Mouse (Mus musculus) heart, embryonic 15.5 days (tissue): ENCODE measurements around the gene Cdh23. TPM values are rescaled to one million over a fixed set of nuclear protein-coding genes. Genes with fewer than 3 reads are reported as not detected.

Source experiments
- ATAC-seq: fragments of 200-750 bp; cut with Nextera tagmentation; replicated peaks from 2 replicates; pipeline ENCODE4 v1.8.0; 2017; ENCODE audit warnings: low read depth, moderate TSS enrichment; ENCODE audit not compliant: insufficient number of reproducible peaks, insufficient read depth, low FRiP score
- H3K27ac ChIP-seq: fragments of 300-500 bp; sonication (generic); 2 replicates; pipeline ENCODE4 v1.5.1; 2015; ENCODE audit warnings: mild to moderate bottlenecking, inconsistent platforms
- H3K27me3 ChIP-seq: fragments of 300-500 bp; sonication (generic); 2 replicates; pipeline ENCODE4 v1.6.1; 2015; ENCODE audit warnings: inconsistent platforms
- H3K36me3 ChIP-seq: fragments of 300-500 bp; sonication (generic); 2 replicates; pipeline ENCODE4 v1.6.1; 2015; ENCODE audit warnings: mild to moderate bottlenecking, inconsistent platforms
- H3K4me1 ChIP-seq: fragments of 300-500 bp; sonication (generic); replicated peaks from 2 replicates; pipeline ENCODE4 v1.6.1; 2015; ENCODE audit warnings: inconsistent platforms
- H3K4me2 ChIP-seq: fragments of 300-500 bp; sonication (generic); 2 replicates; pipeline ENCODE4 v1.6.1; 2015; ENCODE audit warnings: inconsistent platforms, mild to moderate bottlenecking, moderate library complexity
- H3K4me3 ChIP-seq: fragments of 300-500 bp; sonication (generic); 2 replicates; pipeline ENCODE4 v1.5.1; 2015; ENCODE audit warnings: mild to moderate bottlenecking, inconsistent platforms
- H3K9ac ChIP-seq: fragments of 300-500 bp; sonication (generic); 2 replicates; pipeline ENCODE4 v1.6.1; 2015; ENCODE audit warnings: mild to moderate bottlenecking, inconsistent platforms
- H3K9me3 ChIP-seq: fragments of 300-500 bp; sonication (generic); replicated peaks from 2 replicates; pipeline ENCODE4 v1.6.1; 2016; ENCODE audit warnings: inconsistent platforms
- WGBS: fragments of 180-500 bp; shearing (Covaris S2); methylation state at CpG from one replicate; pipeline ENCODE4 v1.1.7; 2015; ENCODE audit warnings: mixed read lengths; 5-methylcytosine and 5-hydroxymethylcytosine counted together
- polyA plus RNA-seq: library from polyadenylated mRNA; unstranded; fragments of >200 nt; fragmentation: Nextera tagmentation; extraction: Ambion mirVana; gene quantifications from 2 replicates; pipeline ENCODE4 v1.2.1, GENCODE M21; 2015

The Cdh23 gene
- polyA plus RNA-seq, 1 experiment from 2014 or later, result 0.50 TPM

- Histone ChIP-seq H3K9me3 (no peaks in the 10 kb centered on the region), H3K4me2 (no peak overlapping the region), H3K27ac (no peak overlapping the region), H3K4me3 (no peak overlapping the region), H3K4me1 (no peaks in the 10 kb centered on the region), H3K36me3 (no peaks in the 10 kb centered on the region), H3K9ac (no peak overlapping the region), H3K27me3 (0 out of 2 replicates have a peak, but pooled peaks cover 4% of the 10 kb centered on the region)
- WGBS, result 74% methylated on average over 4 of the region's 4 CpGs
- no peak for ATAC-seq
Observed at GRCm38 (mm10) chr10:60706268-60706667, 10.0 kb upstream of the Cdh23 start.

DNA sequence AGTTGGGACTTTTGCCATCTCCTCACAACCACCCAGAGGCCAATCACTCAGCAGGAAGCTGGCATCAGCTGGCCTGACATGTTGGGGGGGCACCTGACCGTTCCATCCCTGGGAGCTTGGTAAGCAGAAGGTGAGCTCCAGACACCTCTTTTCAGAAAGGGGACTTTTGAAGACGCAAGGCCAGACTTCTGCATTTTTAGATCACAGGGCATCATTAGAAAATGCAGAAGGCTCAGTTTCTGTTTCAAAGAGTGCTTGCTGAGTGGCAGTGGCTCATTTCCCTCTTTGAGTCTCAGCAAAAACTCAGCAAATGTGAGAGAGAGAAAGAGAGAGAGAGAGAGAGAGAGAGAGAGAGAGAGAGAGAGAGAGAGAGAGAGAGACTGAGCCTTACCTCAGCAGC is 8.8 kb upstream of the Cdh23 start:
- H3K9me3 ChIP-seq, result no peaks in the 10 kb centered on the region

DNA sequence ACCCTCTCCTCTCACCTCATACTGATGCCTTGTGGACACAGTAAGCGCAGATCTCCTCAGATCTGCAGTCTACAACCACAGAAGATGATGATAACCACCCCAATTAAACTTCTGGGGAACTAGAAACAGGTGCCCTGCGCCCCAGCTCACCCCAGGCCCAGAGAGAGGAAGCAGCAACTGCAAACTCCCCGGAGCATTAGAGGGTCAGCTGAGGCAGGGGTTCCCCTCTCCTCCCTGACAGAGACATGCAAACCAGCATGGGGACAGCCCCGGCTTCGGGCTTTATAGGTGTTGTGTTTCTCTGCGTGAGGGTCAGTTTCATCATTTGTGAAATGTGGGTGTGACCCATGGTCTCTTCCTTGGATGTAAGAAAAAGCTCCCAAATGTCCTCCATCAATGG is 1.5 kb upstream of the Cdh23 start:
- no peaks in the 10 kb centered on the region for H3K9me3 ChIP-seq
- H3K4me3 ChIP-seq, result no peak overlapping the region
- no peaks in the 10 kb centered on the region for H3K4me1 ChIP-seq
- H3K27ac ChIP-seq, result no peak overlapping the region
- H3K4me2 ChIP-seq, result no peak overlapping the region
- 82% methylated on average over 6 of the region's 6 CpGs for WGBS
- H3K9ac ChIP-seq, result no peak overlapping the region
- peaks cover 24% of the 10 kb centered on the region for H3K27me3 ChIP-seq
- ATAC-seq, result no peak
- H3K36me3 ChIP-seq, result no peaks in the 10 kb centered on the region

More for the DNA sequence above, 8.8 kb upstream of the Cdh23 start:
- Histone ChIP-seq H3K4me2 (no peak overlapping the region), H3K4me3 (no peak overlapping the region), H3K36me3 (no peaks in the 10 kb centered on the region), H3K9ac (no peak overlapping the region), H3K27ac (no peak overlapping the region), H3K27me3 (0 out of 2 replicates have a peak, but pooled peaks cover 8% of the 10 kb centered on the region), H3K4me1 (no peaks in the 10 kb centered on the region)
- ATAC-seq, result no peak
- 62% methylated on average over 2 of the region's 2 CpGs for WGBS

DNA sequence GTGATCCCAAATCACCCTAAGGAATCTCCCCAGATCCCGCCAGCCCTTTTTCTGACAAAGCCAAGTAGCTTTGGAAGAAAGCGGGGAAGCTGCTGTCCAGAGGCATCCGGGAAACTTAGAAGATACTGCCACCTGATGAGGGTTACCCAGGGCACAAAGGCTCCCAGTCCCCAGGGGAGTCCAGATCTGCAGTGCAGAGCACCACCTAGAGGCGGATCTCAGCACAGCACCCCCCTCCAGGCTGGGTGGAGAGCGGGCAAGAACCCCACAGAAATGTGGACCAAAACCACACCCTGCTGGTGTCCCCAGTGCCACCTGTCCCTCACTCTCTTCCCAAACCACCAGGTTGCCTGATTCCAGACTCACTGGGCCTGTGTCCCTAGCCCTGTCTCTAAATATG is 685 bp upstream of the Cdh23 start:
- Histone ChIP-seq H3K9me3 (no peaks in the 10 kb centered on the region), H3K4me1 (no peaks in the 10 kb centered on the region), H3K4me3 (no peak overlapping the region), H3K27me3 (peaks cover 24% of the 10 kb centered on the region), H3K27ac (no peak overlapping the region), H3K36me3 (no peaks in the 10 kb centered on the region), H3K9ac (no peak overlapping the region), H3K4me2 (no peak overlapping the region)
- 0 out of 2 replicates have a peak, but pooled peaks have one; percentile 27 for ATAC-seq
- WGBS, result 14% methylated on average over 5 of the region's 5 CpGs

- Histone ChIP-seq H3K9me3 (no peaks in the 10 kb centered on the region), H3K4me3 (no peak overlapping the region), H3K27ac (no peak overlapping the region), H3K27me3 (peaks cover 35% of the 10 kb centered on the region), H3K4me1 (peaks cover 6% of the 10 kb centered on the region), H3K36me3 (no peaks in the 10 kb centered on the region), H3K4me2 (no peak overlapping the region), H3K9ac (no peak overlapping the region)
- ATAC-seq, result no peak
- 68% methylated on average over 20 of the region's 20 CpGs for WGBS
Observed at GRCm38 (mm10) chr10:60691671-60692390, 4.5 kb downstream of the Cdh23 start.

GRCm38 (mm10) chr10:60690960-60691359 is 5.3 kb downstream of the Cdh23 start:
- no peak overlapping the region for H3K4me2 ChIP-seq
- no peak for ATAC-seq
- peaks cover 44% of the 10 kb centered on the region for H3K27me3 ChIP-seq

DNA sequence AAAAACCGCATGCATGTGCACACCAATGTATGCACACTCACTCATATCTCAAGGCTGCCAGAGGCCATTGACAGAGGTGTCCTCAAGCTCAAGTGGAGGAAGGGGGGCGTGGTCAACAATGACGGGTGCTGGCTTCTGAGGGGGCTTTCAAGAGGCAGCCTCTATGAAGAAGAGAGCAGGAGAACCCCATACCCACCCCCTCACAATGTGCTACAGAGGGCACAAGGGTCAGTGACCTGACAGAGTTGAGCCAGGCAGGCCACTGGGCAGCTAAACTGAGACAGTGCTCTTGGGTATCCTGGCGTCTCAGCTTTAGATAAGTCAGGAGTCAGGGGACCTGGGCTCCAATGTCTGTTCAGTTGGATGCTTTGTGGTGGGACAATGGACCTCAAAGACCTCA is 6.9 kb downstream of the Cdh23 start:
- no peak overlapping the region for H3K4me2 ChIP-seq
- H3K36me3 ChIP-seq, result no peaks in the 10 kb centered on the region
- ATAC-seq, result no peak
- no peak overlapping the region for H3K27ac ChIP-seq
- H3K4me1 ChIP-seq, result peaks cover 17% of the 10 kb centered on the region
- H3K27me3 ChIP-seq, result peaks cover 59% of the 10 kb centered on the region
- H3K4me3 ChIP-seq, result no peak overlapping the region
- H3K9me3 ChIP-seq, result no peaks in the 10 kb centered on the region
- no peak overlapping the region for H3K9ac ChIP-seq
- 47% methylated on average over 4 of the region's 4 CpGs for WGBS

More at GRCm38 (mm10) chr10:60690960-60691359, 5.3 kb downstream of the Cdh23 start:
- Histone ChIP-seq H3K27ac (no peak overlapping the region), H3K9me3 (no peaks in the 10 kb centered on the region), H3K36me3 (no peaks in the 10 kb centered on the region), H3K4me1 (peaks cover 15% of the 10 kb centered on the region), H3K4me3 (no peak overlapping the region), H3K9ac (no peak overlapping the region)
- WGBS, result 32% methylated on average over 6 of the region's 6 CpGs

DNA sequence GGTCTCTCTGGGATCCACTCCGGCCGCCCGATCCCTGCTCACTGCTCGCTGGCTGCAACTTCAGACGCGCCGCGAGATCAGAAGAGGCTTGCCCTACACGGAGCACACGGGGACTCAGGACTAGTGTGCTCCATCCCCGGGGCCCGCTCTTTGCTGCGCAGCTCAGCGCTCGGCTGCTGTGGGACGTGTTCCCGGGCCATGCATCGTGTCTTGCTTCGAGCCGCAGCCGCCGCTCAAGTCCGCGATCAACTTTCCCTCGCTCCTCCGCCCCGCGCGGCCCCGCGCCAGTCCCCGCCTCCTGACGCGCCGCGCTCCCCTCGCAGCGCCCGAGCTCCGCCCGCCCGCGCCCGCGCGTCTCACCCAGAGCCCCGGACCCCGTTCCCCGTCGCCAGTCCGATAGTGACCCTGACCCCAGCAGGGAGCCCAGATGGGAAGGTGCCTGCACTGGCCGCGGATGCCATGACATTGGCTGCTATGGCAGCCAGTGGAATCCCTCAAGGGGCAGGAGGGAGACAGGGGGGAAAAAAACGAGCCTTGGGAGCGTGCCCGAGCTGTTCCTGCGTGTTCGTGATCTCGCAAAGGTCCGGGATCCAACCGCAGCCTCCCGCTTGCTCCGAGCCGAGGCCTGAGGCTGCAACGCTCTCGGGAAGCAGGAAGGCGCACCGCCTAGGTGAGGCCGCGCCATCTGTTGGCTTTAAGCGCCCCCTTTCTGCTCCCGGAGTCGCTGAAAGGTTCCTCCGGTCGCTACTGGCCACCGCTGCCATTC is 9.1 kb downstream of the Cdh23 start:
- Histone ChIP-seq H3K27me3 (peaks cover 74% of the 10 kb centered on the region), H3K9ac (peak overlapping the region; percentile 46), H3K27ac (no peak overlapping the region), H3K36me3 (no peaks in the 10 kb centered on the region), H3K4me3 (peak overlapping the region; percentile 60), H3K4me2 (peak overlapping the region; percentile 98), H3K9me3 (no peaks in the 10 kb centered on the region), H3K4me1 (peaks cover 17% of the 10 kb centered on the region)
- under 1% methylated on average over 76 of the region's 76 CpGs for WGBS
- ATAC-seq, result peak; percentile 32

GRCm38 (mm10) chr10:60686641-60686975 is 9.7 kb downstream of the Cdh23 start:
- H3K4me1 ChIP-seq, result peaks cover 17% of the 10 kb centered on the region
- no peak for ATAC-seq
- under 1% methylated on average over 37 of the region's 37 CpGs for WGBS
- no peak overlapping the region for H3K27ac ChIP-seq
- H3K9me3 ChIP-seq, result no peaks in the 10 kb centered on the region
- H3K36me3 ChIP-seq, result no peaks in the 10 kb centered on the region
- no peak overlapping the region for H3K9ac ChIP-seq
- peak overlapping the region; percentile 98 for H3K4me2 ChIP-seq
- H3K4me3 ChIP-seq, result peak overlapping the region; percentile 60
- peaks cover 74% of the 10 kb centered on the region for H3K27me3 ChIP-seq

GRCm38 (mm10) chr10:60685764-60686640 is 10.3 kb downstream of the Cdh23 start:
- Histone ChIP-seq H3K36me3 (no peaks in the 10 kb centered on the region), H3K4me2 (peak overlapping the region; percentile 98), H3K4me3 (peak overlapping the region; percentile 60), H3K9me3 (no peaks in the 10 kb centered on the region), H3K9ac (no peak overlapping the region), H3K27me3 (peaks cover 74% of the 10 kb centered on the region), H3K27ac (no peak overlapping the region), H3K4me1 (peaks cover 17% of the 10 kb centered on the region)
- ATAC-seq, result no peak
- 5% methylated on average over 50 of the region's 50 CpGs for WGBS

- Histone ChIP-seq H3K36me3 (no peaks in the 10 kb centered on the region), H3K27ac (no peak overlapping the region), H3K9ac (no peak overlapping the region), H3K4me2 (no peak overlapping the region), H3K4me3 (no peak overlapping the region), H3K4me1 (no peaks in the 10 kb centered on the region), H3K9me3 (no peaks in the 10 kb centered on the region), H3K27me3 (peaks cover 14% of the 10 kb centered on the region)
- 72% methylated on average over 3 of the region's 3 CpGs for WGBS
- ATAC-seq, result no peak
Observed at GRCm38 (mm10) chr10:60678926-60679325, 17.4 kb downstream of the Cdh23 start.
